Mouse (Mus musculus): ENCODE results near the gene Zxdc.

GRCm38 (mm10) chr6:90348500-90348899 lies 20.8 kb upstream of the Zxdc start:
- no peak for TF ChIP-seq CTCF (IDR thresholded peaks at IDR 0.05; ENCODE audit: low read depth, low read length)
- TF ChIP-seq POLR2A (IDR thresholded peaks at IDR 0.05; ENCODE audit: extremely low read depth, insufficient read depth, low read length): no peak

Data from liver, adult 2 months (tissue).